Mouse (Mus musculus): ENCODE data around the gene Gm20388. TPM values are rescaled to one million over a fixed set of nuclear protein-coding genes. Genes with fewer than 3 reads are reported as not detected.
A peak's percentile ranks its signal among the peaks of the same experiment; 100 is the strongest.

The Gm20388 gene
- total RNA-seq, 2 experiments from 2014 or later, result 8.8 TPM

- peak; percentile 59 to 60 for DNase-seq (ENCODE audit: extremely low spot score in 1 of 2, low spot score in 1 of 2)
These were observed 628.0 kb downstream of the Gm20388 start for GRCm38 (mm10) chr8:120538397-120539240.

DNA sequence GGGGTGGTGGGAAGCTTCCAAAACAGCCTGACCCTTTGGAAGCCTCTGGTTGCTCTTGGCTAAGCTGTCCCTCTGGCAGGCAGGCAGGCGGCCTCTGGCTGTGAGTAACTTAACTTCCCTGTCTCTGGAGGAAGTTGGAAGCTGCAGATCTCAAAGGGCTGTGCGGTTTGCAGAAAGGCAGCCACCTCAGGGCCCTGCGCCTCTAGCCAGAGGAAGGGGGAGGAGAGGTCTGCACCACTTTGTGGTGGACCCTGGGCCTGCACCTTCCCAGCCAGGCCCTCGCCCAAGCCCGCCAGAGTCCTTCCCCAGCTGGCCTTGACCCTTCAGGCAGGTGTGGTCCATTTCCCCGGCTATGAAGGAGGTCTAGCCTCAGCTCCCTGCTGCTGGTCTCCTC is 628.7 kb downstream of the Gm20388 start:
- no peak for DNase-seq (ENCODE audit: extremely low spot score in 1 of 2, low spot score in 1 of 2)

DNA sequence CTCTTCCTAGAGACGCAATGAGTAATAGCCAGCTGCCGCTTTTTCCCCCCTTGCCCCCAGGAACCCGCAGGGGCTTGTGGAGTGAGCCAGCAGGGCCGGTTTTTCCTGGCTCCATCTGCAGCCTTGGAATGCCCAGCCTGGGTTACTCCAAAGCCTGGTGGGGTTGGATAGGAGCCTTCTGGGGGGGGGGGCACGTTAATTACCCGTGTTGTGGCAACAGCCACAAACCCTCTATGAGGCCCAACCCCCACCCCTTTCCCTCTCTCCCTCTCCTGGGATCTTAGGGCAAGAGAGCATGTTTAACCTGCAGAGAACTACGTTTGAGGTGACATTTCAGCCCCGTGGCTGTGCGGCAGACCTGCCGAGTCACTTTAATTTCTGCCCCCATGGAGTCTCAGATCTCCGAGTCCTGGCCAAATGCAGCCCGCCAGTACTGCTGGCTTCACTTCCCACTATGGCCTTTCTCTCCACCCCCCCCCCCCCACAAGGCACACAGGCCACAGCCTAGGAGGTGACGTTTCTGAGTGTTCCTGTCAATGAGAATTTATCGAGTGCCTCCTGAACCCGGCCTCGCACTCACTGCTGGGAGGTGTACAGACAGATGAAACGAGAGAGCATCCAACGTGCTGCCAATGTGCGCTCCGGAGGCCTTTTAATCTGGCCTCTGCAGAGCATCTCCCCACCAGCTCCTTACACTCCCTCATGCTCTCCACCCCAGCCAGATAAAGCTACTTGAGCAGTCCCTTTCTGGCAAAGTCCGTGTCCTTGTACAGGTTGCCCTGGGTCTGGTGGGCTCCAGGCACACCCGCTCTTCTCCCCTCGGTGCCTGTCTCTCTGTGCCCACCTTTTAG is 629.4 kb downstream of the Gm20388 start:
- DNase-seq (ENCODE audit: extremely low spot score in 1 of 2, low spot score in 1 of 2), result no peak

DNA sequence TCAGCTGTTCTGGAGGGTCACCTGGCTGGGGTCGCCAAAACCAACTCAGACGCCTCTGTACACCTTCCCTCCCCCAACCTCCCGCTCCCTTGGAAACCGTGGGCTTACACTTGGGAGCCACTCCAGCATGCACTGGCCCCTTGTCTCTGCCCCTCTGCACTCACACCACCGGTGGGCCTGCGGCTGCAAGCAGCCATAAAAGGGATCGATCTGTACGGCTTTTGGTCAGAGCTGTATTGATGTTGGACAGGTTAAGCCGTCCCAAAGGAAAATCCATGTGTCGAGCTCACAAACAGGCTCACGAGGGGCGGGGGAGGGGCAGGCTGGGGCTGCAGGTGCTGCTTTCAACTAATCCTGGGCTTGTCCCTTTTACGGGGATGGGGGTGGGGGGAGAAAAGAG is 632.4 kb downstream of the Gm20388 start:
- DNase-seq (ENCODE audit: extremely low spot score in 1 of 2, low spot score in 1 of 2), result no peak

DNA sequence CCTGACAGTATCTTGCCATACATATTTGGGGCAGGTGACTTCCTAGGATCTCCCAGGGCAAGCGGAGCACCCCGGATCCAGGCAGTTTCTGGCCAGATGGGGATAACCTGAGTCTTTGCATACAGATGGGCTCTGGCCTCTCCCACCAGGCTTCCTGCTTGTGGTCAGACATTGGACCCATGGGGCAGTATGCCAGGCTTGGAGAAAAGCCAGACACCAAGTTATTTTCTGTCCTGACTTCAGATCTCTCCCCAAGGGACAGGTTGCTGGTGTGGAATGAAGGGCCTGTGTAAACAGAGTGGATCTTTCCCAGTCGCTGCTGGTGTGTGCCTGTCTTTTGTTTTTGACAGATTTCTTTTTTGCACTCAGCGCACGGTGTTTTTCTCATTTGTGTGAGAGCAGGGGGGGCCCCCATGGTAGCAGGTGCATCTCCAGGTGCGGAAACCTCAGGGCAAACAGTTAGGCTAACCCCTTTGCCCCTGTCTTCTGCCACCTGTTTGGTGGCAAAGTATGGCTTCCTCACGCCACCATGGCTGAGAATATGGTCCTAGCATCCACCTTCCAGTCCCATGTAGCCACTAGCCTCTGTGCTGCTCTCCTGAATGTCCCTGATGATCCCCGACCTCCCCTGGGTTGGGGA is 632.9 kb downstream of the Gm20388 start:
- DNase-seq (ENCODE audit: extremely low spot score in 1 of 2, low spot score in 1 of 2), result no peak

- no peak for DNase-seq (ENCODE audit: extremely low spot score in 1 of 2, low spot score in 1 of 2)
These were observed 633.5 kb downstream of the Gm20388 start for GRCm38 (mm10) chr8:120544155-120544554.

DNA sequence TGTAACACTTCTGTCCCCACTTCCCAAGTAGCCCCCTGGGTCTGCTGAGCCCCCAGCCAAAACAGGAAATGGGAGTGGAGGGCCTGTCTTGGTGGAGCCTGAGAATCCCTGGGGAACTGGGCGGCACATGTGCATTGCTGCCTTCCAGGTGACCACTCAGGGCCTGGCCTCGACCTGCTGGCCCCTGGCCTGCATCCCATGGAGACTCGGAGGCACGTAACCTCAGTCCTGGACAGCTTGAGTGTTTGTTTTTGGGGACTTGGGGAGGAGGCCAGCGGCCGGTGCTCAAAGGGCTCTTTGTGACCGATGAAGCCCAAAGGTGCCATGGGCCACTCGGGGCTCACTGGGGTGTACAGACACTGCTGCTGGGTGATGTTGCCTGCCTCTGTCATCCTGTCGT is 636.9 kb downstream of the Gm20388 start:
- no peak for DNase-seq (ENCODE audit: extremely low spot score in 1 of 2, low spot score in 1 of 2)

- DNase-seq (ENCODE audit: extremely low spot score in 1 of 2, low spot score in 1 of 2), result no peak
These were observed 637.7 kb downstream of the Gm20388 start for GRCm38 (mm10) chr8:120548313-120548761.

DNA sequence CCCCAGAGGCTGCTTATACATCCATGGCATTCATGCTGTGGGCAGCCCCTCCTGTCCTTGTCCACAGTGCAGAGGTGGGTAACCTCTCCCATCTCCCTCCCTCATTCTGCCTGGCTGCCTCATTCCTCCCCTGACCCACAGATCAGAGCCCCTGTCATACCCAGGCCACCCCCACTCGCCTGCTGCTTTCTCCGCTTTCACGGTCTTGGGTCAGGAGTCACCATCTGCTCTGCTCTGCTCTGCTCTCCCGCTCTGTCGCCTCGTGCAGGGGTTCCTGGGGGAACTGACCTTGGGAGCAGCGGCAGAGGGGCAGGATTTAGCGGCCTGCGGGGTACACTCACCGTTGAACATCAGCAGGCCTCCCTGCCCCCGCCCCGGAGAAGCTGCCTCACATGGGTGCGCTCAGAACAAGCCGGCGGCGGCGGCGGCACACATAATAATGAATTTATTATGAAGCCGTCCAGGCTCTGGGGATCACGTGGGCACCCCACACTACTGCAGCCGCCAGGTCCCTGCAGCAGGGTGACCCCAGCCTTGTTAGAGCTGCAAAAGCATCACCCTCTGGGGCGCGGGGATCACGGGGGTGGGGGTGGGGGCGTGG is 638.8 kb downstream of the Gm20388 start:
- DNase-seq (ENCODE audit: extremely low spot score in 1 of 2, low spot score in 1 of 2), result no peak

DNA sequence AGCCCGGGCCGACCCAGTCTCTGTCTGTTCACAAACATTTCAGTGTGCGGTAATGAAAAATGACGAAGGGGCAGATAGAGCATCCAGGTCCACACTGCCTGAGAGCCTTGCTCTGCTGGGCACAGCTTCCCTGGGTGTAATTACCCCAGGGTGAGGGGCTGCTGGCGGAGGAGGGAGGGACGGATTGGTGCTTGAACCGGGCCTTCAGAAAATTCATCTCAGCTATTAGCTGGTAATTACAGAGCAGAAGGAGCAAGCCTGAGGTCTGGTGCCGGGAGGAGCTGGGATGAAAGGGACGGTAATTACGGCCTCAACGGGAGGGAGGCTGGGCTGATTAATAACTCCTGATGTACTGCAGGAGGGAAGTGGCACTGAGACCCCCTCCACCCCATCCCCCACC is 639.3 kb downstream of the Gm20388 start:
- no peak for DNase-seq (ENCODE audit: extremely low spot score in 1 of 2, low spot score in 1 of 2)

GRCm38 (mm10) chr8:120550430-120550829 is 639.8 kb downstream of the Gm20388 start:
- DNase-seq (ENCODE audit: extremely low spot score in 1 of 2, low spot score in 1 of 2), result no peak

GRCm38 (mm10) chr8:120550937-120551676 is 640.5 kb downstream of the Gm20388 start:
- DNase-seq (ENCODE audit: extremely low spot score in 1 of 2, low spot score in 1 of 2), result no peak

DNA sequence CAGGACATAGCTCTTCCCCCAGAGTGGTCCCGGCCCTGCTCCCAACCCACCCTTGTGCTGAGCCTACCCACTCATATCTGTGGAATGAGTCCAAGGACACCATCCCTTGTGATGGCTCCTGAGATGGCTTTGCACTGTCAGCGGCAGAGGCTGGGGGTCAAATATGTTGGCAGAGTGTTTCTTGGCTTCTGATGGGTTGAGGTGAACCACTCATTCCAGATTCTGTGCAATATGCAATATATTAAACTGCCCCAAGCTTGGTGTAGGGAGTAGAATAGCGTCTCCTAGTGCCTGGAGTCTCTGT is 641.0 kb downstream of the Gm20388 start:
- no peak for DNase-seq (ENCODE audit: extremely low spot score in 1 of 2, low spot score in 1 of 2)

GRCm38 (mm10) chr8:120552509-120552908 is 641.9 kb downstream of the Gm20388 start:
- DNase-seq (ENCODE audit: extremely low spot score in 1 of 2, low spot score in 1 of 2), result no peak

GRCm38 (mm10) chr8:120553441-120554123 is 642.9 kb downstream of the Gm20388 start:
- no peak for DNase-seq (ENCODE audit: extremely low spot score in 1 of 2, low spot score in 1 of 2)

DNA sequence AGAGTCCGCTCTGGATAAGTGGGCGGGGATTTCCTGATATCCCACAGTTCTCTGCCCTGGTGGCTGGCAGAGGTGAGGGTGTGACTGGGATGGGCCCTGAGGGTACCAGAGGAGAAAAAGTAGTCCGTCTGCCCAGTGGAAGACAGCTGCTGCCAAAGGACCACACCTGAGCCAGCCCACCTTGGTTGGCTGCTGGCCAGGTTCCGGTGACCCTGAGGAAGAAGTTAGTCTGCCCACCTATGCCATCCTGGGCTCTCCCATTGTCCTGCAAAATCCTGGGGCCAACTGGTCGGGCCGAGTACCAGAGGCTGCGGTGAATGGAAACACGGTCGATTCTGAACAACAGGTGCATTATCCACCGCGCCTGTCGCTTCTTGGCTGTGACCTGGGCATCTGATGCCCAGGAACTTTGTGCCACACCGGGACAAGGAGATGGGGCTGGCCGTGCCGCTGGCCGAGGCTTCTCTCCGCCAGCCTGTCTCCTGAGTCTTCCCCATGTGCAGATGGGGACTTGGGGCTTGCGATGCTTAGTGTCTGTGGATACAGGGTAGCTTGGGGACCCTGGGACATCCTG is 643.9 kb downstream of the Gm20388 start:
- DNase-seq (ENCODE audit: extremely low spot score in 1 of 2, low spot score in 1 of 2), result no peak

DNA sequence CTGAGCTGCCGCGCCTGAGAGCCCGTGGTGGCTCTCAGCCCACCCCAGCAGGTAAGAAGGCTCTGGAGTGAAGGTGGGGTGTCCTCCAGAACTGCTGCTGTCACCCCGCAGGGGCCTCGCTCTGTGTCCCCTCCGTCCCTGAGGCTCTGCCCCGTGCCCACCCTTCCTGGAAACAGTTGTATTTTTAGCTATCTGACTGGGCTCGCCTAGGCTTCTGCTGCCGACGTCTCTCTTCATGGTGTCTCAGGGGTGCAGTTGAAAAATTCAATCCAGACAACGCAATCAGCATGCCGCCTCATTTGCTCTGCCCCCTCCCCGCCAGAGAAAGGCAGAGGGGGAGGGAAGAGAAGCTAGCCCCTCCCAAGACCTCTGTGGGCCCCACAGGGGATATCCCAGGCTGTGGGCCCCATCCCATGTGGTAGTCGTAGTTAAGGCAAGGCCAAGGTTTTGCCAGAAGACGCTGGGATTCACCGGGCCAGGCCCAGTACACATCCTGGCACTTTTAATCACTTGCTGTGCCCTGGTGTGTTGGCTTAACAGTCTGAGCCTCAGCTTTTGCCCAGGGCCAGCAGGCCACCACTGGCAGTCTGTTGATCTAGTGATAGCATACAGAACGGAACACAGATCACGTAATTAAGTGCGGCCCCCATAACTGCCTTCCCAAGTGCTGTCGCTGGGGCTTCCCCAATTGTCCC is 645.7 kb downstream of the Gm20388 start:
- DNase-seq (ENCODE audit: extremely low spot score in 1 of 2, low spot score in 1 of 2), result no peak

DNA sequence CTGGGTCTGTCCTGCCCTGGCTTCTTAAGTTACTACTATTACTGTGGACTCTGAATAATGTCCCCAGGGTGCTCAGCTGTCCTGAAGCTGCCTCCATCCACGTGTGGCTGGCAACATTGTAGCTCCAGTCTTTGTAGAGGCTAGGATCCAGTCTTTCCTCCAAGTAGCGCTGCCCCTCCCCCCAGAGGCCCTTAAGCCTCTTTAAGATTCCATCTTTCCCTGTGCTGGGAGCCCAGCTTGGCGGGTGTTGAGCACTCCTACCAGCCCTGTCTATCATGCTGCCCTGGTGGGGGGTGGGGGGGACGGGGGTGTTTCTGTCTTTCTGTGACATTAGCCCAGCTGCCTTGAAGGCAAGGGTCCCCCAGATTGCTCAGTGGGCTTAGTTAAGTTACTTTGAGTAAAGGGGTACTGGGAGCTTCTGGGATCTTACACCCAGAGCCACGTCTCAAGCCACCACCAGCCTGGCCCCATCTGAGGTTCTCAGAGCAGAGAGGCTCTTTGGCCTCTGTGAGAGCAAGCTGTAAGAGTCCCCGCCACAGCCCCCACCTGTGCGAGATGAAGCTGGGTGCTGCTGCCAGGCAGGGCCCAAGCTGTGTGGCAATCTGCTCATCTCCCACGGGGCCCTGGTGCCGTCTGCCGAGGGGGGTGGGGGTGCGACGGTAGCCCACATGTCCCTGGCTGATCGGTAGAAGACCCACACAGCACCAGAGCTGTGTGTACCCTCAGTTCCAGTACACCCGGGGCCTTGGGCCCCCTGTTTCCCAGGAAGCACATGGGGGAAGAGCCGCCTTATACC is 646.7 kb downstream of the Gm20388 start:
- DNase-seq (ENCODE audit: extremely low spot score in 1 of 2, low spot score in 1 of 2), result peak; percentile 75 to 88
